Mouse (Mus musculus) kidney, embryonic 14.5 days (tissue): ENCODE results near the gene Dcst2. TPM values are rescaled to one million over a fixed set of nuclear protein-coding genes. Genes with fewer than 3 reads are reported as not detected.

ENCODE experiments used
- ATAC-seq: fragments of 200-750 bp; cut with Nextera tagmentation; 2 replicates; pipeline ENCODE4 v1.8.0; 2017; ENCODE audit warnings: moderate number of reproducible peaks, mild to moderate bottlenecking, moderate TSS enrichment, moderate library complexity; ENCODE audit not compliant: low FRiP score, low TSS enrichment
- H3K27ac ChIP-seq: fragments of 300-500 bp; sonication (generic); 2 replicates; pipeline ENCODE4 v1.5.1; 2014; ENCODE audit warnings: low read depth, mild to moderate bottlenecking, low read length, moderate library complexity, mixed read lengths
- H3K27me3 ChIP-seq: fragments of 300-500 bp; sonication (generic); 2 replicates; pipeline ENCODE4 v1.6.1; 2014; ENCODE audit warnings: mild to moderate bottlenecking, low read length; ENCODE audit not compliant: control insufficient read depth, insufficient read depth
- H3K36me3 ChIP-seq: fragments of 300-500 bp; sonication (generic); 2 replicates; pipeline ENCODE4 v1.6.1; 2014; ENCODE audit warnings: low read length, mixed read lengths; ENCODE audit not compliant: control insufficient read depth, insufficient read depth
- H3K4me1 ChIP-seq: fragments of 300-500 bp; sonication (generic); 2 replicates; pipeline ENCODE4 v1.6.1; 2014; ENCODE audit warnings: low read length, mixed read lengths; ENCODE audit not compliant: control insufficient read depth, insufficient read depth
- H3K4me2 ChIP-seq: fragments of 300-500 bp; sonication (generic); replicated peaks from 2 replicates; pipeline ENCODE4 v1.6.1; 2014; ENCODE audit warnings: low read depth, mild to moderate bottlenecking, low read length
- H3K4me3 ChIP-seq: fragments of 300-500 bp; sonication (generic); 2 replicates; pipeline ENCODE4 v1.5.1; 2014; ENCODE audit warnings: mild to moderate bottlenecking, low read length
- H3K9ac ChIP-seq: fragments of 300-500 bp; sonication (generic); 2 replicates; pipeline ENCODE4 v1.6.1; 2014; ENCODE audit warnings: low read depth, mild to moderate bottlenecking, low read length, moderate library complexity
- H3K9me3 ChIP-seq: fragments of 300-500 bp; sonication (generic); 2 replicates; pipeline ENCODE4 v1.6.1; 2016; ENCODE audit warnings: low read length; ENCODE audit not compliant: control insufficient read depth
- WGBS: fragments of 180-500 bp; shearing (Covaris S2); extraction: QIAGEN DNeasy Blood & Tissue Kit; methylation state at CpG from one replicate; pipeline ENCODE4 v1.1.7; 2014; 5-methylcytosine and 5-hydroxymethylcytosine counted together
- polyA plus RNA-seq: library from polyadenylated mRNA; unstranded; fragments of >200 nt; fragmentation: Nextera tagmentation; extraction: Ambion mirVana; gene quantifications from 2 replicates; pipeline ENCODE4 v1.2.1, GENCODE M21; 2014

Dcst2 gene
- polyA plus RNA-seq, 1 experiment from 2014 or later: 0.18 TPM

DNA sequence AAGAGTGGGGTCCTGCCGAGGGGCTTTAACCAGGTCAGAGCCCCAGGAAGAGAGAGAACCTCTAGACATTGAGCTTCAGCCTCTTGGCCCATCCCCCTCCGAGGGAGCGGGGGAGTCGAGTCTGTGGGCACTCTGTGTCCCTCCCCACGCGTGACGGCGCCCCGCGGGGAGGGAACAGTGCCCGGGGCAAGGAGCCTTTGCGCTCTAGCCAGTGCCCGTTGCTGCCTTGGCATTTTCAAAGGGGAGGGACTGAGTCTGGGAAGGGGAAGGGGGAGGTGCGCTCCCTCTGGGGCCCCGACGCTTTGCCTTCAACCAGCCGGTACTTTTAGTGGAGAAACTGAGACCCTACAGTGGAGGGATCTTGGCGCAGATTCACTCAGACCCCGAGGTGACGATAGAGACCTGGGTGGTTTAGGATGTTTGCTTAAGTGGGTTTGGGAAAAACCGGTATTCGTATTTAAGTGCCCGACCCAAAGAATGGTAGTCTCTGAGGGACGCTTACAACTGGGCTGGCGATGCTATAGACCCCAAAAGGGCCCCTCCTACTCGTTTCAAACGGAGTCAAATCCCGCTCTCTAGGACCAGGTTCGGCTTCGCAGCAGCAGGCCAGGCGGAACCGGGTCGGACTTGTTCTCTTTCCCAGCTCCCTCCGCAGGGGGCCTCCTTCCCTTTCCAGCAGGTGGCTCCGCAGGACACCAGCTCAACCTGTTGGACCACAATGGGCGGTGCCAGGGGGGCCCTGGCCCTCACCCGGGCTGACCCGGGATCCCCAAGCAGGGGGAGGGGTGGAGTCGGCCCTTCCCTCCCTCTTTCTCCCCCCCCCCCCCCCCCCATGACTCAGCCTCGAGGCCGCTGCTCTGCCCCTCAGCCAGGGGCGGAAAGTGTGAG is 32.5 kb downstream of the Dcst2 start, which contains the start of gene Zbtb7b:
Gene Zbtb7b, minus strand, starts transcription at position 771 of the 888 bp plus-strand sequence.
- peaks cover 32% of the 10 kb centered on the region for H3K4me1 ChIP-seq
- WGBS: under 1% methylated on average over 42 of the region's 42 CpGs
- no peaks in the 10 kb centered on the region for H3K36me3 ChIP-seq
- ATAC-seq: peak; percentile 57
- peak within 1 kb of the TSS; percentile 57; the same call in 1 of the 2 replicates for H3K9ac ChIP-seq
- no peaks in the 10 kb centered on the region for H3K9me3 ChIP-seq
- peak within 1 kb of the TSS; percentile 74 for H3K27ac ChIP-seq
- H3K4me2 ChIP-seq: peak within 1 kb of the TSS; percentile 99
- H3K4me3 ChIP-seq: peak within 1 kb of the TSS; percentile 51
- no peaks in the 10 kb centered on the region for H3K27me3 ChIP-seq

DNA sequence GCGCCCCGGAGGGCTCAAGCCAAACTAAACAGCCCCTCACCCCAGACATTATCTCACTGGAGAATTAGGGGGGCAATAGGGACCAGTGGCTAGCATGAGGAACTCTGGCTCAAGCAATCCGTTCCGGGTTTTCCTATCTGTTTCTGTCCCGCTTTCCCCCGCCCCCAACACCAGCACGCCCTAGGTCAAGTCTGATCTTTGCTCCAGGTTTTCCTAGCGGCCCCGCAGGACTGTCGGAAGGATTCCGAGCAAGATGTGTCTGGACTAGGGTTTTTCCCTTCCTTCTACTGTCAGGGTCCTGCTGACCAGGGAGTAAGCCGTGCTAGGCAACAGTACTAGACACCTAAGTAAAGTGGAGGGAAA is 33.1 kb downstream of the Dcst2 start:
- Histone ChIP-seq H3K9ac (peak overlapping the region; percentile 57; the same call in 1 of the 2 replicates), H3K36me3 (no peaks in the 10 kb centered on the region), H3K4me2 (peak overlapping the region; percentile 99), H3K27ac (peak overlapping the region; percentile 74), H3K4me1 (peaks cover 32% of the 10 kb centered on the region), H3K27me3 (no peaks in the 10 kb centered on the region), H3K9me3 (no peaks in the 10 kb centered on the region), H3K4me3 (peak overlapping the region; percentile 51)
- under 1% methylated on average over 12 of the region's 12 CpGs for WGBS
- ATAC-seq: peak; percentile 13

DNA sequence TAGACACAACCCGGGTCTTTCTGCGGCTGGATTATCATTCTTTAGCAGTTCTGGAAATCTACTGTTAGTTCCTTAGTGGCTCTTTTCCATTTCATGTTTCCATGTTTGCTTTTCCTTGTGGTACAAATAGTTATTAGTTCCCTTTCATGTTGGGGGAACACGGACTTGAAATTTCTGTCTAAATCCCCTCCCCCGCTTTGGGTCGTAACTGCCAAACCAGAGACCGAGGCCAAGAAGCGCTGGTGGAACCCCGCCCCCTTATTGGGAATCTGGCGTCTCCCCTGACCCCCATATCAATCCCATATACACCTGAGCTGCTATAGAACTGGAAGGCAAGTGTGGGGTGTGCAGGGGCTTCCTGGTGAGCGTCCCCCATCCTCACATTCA is 33.6 kb downstream of the Dcst2 start:
- H3K36me3 ChIP-seq: no peaks in the 10 kb centered on the region
- no peak for ATAC-seq
- peak overlapping the region; percentile 99 for H3K4me2 ChIP-seq
- H3K9me3 ChIP-seq: no peaks in the 10 kb centered on the region
- H3K27ac ChIP-seq: peak overlapping the region; percentile 74; the same call in 1 of the 2 replicates
- no peaks in the 10 kb centered on the region for H3K27me3 ChIP-seq
- WGBS: 2% methylated on average over 10 of the region's 10 CpGs
- peaks cover 27% of the 10 kb centered on the region for H3K4me1 ChIP-seq
- H3K4me3 ChIP-seq: peak overlapping the region; percentile 51
- H3K9ac ChIP-seq: peak overlapping the region; percentile 57; the same call in 1 of the 2 replicates

DNA sequence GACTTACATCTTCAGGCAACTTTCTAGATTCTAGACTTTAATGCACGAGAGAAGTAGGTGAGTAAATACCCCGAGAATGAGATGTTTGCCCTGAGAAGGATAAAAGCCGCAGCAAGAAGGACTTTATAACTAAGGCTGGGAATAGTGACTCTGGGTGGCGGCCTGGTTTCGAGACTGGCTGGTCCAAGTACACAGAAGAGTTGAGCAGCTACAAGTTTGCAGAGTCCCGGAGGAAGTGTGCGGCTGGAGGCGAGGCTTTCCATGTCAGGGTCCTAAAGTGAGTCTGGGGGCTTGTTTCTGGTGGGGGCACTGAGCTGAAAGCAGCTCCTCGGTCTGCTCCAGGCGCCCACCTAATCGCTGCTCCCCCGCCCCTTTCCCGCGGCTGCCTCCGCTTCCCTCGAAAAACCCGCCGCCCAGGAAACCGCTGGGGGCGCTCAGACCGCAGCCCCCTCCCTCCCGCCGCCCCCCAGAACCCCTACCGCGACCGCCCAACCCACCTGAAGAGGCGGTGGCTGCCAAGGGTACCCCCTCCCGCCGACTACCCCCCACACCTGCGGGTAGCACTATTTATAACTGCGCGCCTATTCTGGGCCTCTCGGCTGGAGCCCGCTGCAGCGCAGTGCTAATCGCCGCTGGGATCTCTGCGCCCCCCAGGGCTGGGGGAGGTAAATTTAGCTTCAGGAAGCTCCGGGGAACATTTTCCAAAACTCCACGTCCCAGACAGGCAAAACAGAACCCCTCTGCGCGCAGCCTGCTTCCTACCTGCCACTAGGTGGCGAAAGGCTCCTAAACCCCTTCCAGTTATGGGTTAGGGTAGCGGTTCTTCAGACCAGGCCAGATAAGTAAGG is 34.3 kb downstream of the Dcst2 start:
- H3K9ac ChIP-seq: peak overlapping the region; percentile 57
- H3K27ac ChIP-seq: peak overlapping the region; percentile 42; the same call in 1 of the 2 replicates
- no peaks in the 10 kb centered on the region for H3K36me3 ChIP-seq
- peak overlapping the region; percentile 99 for H3K4me2 ChIP-seq
- peaks cover 22% of the 10 kb centered on the region for H3K4me1 ChIP-seq
- peak; percentile 22; the same call in 1 of the 2 replicates for ATAC-seq
- under 1% methylated on average over 44 of the region's 44 CpGs for WGBS
- no peaks in the 10 kb centered on the region for H3K27me3 ChIP-seq
- peak overlapping the region; percentile 51 for H3K4me3 ChIP-seq
- H3K9me3 ChIP-seq: no peaks in the 10 kb centered on the region

DNA sequence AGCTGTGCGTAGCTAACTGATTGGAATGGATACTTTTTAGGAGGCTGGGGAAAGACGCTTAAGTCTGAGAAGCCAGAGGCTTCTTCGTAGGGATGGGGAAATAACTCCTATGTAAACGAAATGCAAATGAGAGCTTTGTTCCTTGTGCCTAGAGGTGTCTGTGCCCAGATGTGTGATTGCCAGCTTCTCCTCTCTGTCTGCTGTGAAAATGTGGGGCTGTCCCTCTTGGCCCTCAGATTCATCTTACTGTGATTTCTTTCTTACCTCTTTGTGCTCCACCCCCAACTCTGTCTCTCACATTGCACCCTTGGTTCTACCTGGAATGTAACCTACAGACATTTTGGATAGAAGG is 34.9 kb downstream of the Dcst2 start:
- Histone ChIP-seq H3K36me3 (no peaks in the 10 kb centered on the region; the same call in 1 of the 2 replicates), H3K27ac (no peak overlapping the region), H3K4me3 (peak overlapping the region; percentile 51), H3K27me3 (no peaks in the 10 kb centered on the region), H3K4me1 (peaks cover 16% of the 10 kb centered on the region; the same call in 1 of the 2 replicates), H3K9me3 (no peaks in the 10 kb centered on the region), H3K4me2 (peak overlapping the region; percentile 99), H3K9ac (no peak overlapping the region; the same call in 1 of the 2 replicates)
- ATAC-seq: no peak
- 2% methylated on average over 4 of the region's 4 CpGs for WGBS

DNA sequence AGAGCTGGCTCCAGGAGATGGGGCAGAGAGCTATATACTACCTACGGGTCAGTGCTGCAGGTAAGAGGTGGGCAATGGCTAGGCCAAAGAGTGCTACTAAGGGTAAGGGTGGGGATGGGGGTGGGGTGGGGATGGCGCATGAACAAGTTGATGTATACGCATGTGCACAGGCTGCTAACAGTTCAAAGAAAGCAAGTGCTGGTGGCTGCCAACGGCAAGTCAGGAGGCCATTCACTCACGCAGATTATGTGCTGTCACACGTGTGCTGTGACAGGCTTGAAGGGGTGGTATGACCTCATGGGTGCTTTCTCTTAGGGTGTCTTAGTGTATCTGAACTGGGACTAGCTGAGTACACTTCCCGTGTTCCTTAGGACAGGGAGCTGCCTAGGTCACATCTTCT is 39.6 kb downstream of the Dcst2 start:
- WGBS: 94% methylated on average over 7 of the region's 7 CpGs

DNA sequence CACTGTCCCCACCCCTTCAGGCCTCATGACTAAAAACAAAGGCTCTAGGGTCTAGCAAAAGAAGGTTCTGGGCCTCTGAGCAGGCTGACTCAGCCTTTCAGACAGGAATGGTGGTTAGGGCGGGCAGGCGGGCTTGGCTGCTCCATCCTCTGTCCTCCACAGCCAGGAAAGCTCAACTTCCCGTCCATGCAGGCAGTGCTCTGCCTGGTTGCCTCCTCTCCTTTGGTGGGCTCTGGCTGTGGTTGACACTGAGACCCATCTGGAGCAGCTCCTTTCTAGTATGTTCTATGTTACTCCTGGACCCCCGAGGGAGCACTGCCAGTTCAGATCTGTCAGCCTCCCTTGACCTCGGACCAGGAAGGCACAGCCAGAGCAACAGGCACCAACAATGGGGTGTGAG is 40.9 kb downstream of the Dcst2 start, which contains the start of gene Lenep:
Gene Lenep, minus strand, starts transcription at position 101 of the 400 bp plus-strand sequence.
- H3K27me3 ChIP-seq: no peaks in the 10 kb centered on the region
- no peak within 1 kb of the TSS for H3K27ac ChIP-seq
- ATAC-seq: no peak
- H3K4me3 ChIP-seq: no peak within 1 kb of the TSS
- no peaks in the 10 kb centered on the region for H3K9me3 ChIP-seq
- H3K4me1 ChIP-seq: no peaks in the 10 kb centered on the region
- no peak within 1 kb of the TSS for H3K4me2 ChIP-seq
- H3K9ac ChIP-seq: no peak within 1 kb of the TSS
- peaks cover 14% of the 10 kb centered on the region; the same call in 1 of the 2 replicates for H3K36me3 ChIP-seq
- 83% methylated on average over 5 of the region's 5 CpGs for WGBS

More for the DNA sequence above, 39.6 kb downstream of the Dcst2 start:
- no peaks in the 10 kb centered on the region for H3K4me1 ChIP-seq
- no peak for ATAC-seq
- H3K9me3 ChIP-seq: no peaks in the 10 kb centered on the region
- H3K27me3 ChIP-seq: no peaks in the 10 kb centered on the region
- H3K36me3 ChIP-seq: peaks cover 14% of the 10 kb centered on the region; the same call in 1 of the 2 replicates
- H3K4me2 ChIP-seq: no peak overlapping the region
- no peak overlapping the region for H3K27ac ChIP-seq
- H3K4me3 ChIP-seq: no peak overlapping the region
- H3K9ac ChIP-seq: no peak overlapping the region

DNA sequence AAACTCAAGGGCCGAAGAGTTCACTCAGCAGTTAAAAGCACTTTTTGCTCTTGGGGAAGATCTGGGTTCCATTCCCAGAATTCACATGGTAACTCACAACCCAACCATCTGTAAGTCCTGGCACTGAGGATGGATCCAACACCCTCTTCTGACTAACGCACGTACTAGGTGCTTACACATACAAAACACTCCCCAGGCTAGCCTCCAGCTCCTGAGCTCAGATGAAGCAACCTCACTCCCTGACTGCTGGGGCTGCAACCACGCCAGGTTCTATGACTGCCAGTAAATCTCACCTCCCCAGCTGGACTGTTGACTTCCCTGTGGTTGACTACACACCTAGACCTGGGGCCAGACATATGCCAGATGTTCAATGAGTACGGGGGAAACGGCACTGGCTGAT is 45.1 kb downstream of the Dcst2 start:
- H3K9ac ChIP-seq: no peak overlapping the region
- H3K4me1 ChIP-seq: peaks cover 5% of the 10 kb centered on the region; the same call in 1 of the 2 replicates
- H3K4me2 ChIP-seq: no peak overlapping the region
- H3K27me3 ChIP-seq: no peaks in the 10 kb centered on the region
- H3K36me3 ChIP-seq: peaks cover 19% of the 10 kb centered on the region; the same call in 1 of the 2 replicates
- WGBS: 93% methylated on average over 6 of the region's 6 CpGs
- ATAC-seq: no peak
- H3K4me3 ChIP-seq: no peak overlapping the region
- H3K27ac ChIP-seq: no peak overlapping the region
- no peaks in the 10 kb centered on the region for H3K9me3 ChIP-seq
